Mouse (Mus musculus) limb, embryonic 13.5 days (tissue): ENCODE data around the gene Gm4353. TPM values are rescaled to one million over a fixed set of nuclear protein-coding genes. Genes with fewer than 3 reads are reported as not detected.

ENCODE experiments used
- ATAC-seq: fragments of 200-750 bp; cut with Nextera tagmentation; 2 replicates; pipeline ENCODE4 v1.8.0; 2017; ENCODE audit warnings: low read depth, moderate number of reproducible peaks, moderate TSS enrichment; ENCODE audit not compliant: low FRiP score
- H3K27ac ChIP-seq: fragments of 300-500 bp; sonication (generic); 2 replicates; pipeline ENCODE4 v1.5.1; 2015; ENCODE audit warnings: inconsistent platforms, mild to moderate bottlenecking, moderate library complexity
- H3K27me3 ChIP-seq: fragments of 300-500 bp; sonication (generic); 2 replicates; pipeline ENCODE4 v1.6.1; 2015; ENCODE audit warnings: mild to moderate bottlenecking, inconsistent platforms
- H3K36me3 ChIP-seq: fragments of 300-500 bp; sonication (generic); 2 replicates; pipeline ENCODE4 v1.6.1; 2015; ENCODE audit warnings: inconsistent platforms, mild to moderate bottlenecking, moderate library complexity
- H3K4me1 ChIP-seq: fragments of 300-500 bp; sonication (generic); 2 replicates; pipeline ENCODE4 v1.6.1; 2015; ENCODE audit warnings: inconsistent platforms
- H3K4me2 ChIP-seq: fragments of 300-500 bp; sonication (generic); replicated peaks from 2 replicates; pipeline ENCODE4 v1.6.1; 2015; ENCODE audit warnings: inconsistent platforms, mild to moderate bottlenecking, moderate library complexity
- H3K4me3 ChIP-seq: fragments of 300-500 bp; sonication (generic); 2 replicates; pipeline ENCODE4 v1.5.1; 2015; ENCODE audit warnings: moderate library complexity, mild to moderate bottlenecking, inconsistent platforms
- H3K9ac ChIP-seq: fragments of 300-500 bp; sonication (generic); 2 replicates; pipeline ENCODE4 v1.6.1; 2015; ENCODE audit warnings: mild to moderate bottlenecking, inconsistent platforms
- H3K9me3 ChIP-seq: fragments of 300-500 bp; sonication (generic); 2 replicates; pipeline ENCODE4 v1.6.1; 2016; ENCODE audit warnings: inconsistent platforms
- WGBS: fragments of 180-500 bp; shearing (Covaris S2); methylation state at CpG from one replicate; pipeline ENCODE4 v1.1.7; 2015; 5-methylcytosine and 5-hydroxymethylcytosine counted together
- polyA plus RNA-seq: library from polyadenylated mRNA; unstranded; fragments of >200 nt; fragmentation: Nextera tagmentation; extraction: Ambion mirVana; gene quantifications from 2 replicates; pipeline ENCODE4 v1.2.1, GENCODE M21; 2015

The Gm4353 gene
- polyA plus RNA-seq, 1 experiment from 2014 or later: 1.7 TPM

DNA sequence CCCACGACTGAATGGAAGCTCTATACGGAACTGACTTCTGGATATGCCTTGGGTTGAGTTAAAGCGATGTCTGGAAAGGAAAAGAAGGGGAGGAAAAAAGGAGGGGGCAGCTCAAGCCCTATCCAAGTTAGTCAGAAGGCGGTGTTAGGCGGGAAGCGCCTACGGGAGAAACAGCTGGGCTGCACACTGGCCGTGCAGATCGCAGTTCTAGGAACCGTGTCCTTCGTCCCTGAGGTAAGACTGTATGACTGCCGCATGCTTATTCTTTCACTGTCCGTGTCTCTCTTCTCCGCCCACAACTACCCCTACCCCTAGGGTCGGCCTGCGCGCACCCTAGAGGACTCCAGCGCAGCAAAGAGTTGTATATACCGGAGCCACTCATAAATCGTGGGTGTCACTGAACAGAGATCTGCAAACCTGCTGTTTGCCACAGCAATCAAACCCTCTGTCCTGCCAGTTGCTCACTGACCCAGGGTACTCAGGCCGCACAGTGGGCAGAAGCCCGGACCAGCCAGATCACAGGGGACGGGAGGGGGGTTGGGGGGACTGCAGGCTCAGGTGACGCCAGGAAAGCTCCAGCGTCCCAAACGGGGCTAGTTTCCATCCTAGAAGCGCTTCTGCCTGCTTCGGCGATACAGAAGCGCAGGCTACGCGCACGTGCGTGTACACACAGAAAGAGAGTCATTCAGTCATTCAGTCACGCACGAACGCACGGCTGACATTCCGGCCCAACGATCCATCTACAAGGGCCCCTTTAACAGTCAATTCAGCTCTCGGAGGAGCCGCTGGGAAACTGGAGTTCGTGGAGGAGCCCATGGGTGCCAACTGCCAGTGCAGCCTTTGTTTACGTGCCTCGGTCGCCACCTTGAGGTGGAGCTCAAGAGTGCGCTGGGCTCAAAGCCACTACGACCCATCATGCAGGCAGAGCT is 44.6 kb downstream of the Gm4353 start:
- Histone ChIP-seq H3K9ac (peak overlapping the region; percentile 88), H3K9me3 (no peaks in the 10 kb centered on the region), H3K4me2 (peak overlapping the region; percentile 99), H3K4me3 (peak overlapping the region; percentile 65), H3K4me1 (peaks cover 29% of the 10 kb centered on the region), H3K27me3 (peaks cover 46% of the 10 kb centered on the region), H3K36me3 (no peaks in the 10 kb centered on the region), H3K27ac (peak overlapping the region; percentile 89)
- peak; percentile 84 for ATAC-seq
- 0% methylated on average over 48 of the region's 48 CpGs for WGBS

- peak; percentile 41; the same call in 1 of the 2 replicates for ATAC-seq
- peak within 1 kb of the TSS; percentile 99 for H3K4me2 ChIP-seq
- H3K36me3 ChIP-seq: no peaks in the 10 kb centered on the region
- H3K4me3 ChIP-seq: peak within 1 kb of the TSS; percentile 65
- peak within 1 kb of the TSS; percentile 88 for H3K9ac ChIP-seq
- H3K9me3 ChIP-seq: no peaks in the 10 kb centered on the region
- peak within 1 kb of the TSS; percentile 89 for H3K27ac ChIP-seq
- H3K27me3 ChIP-seq: peaks cover 49% of the 10 kb centered on the region
- peaks cover 35% of the 10 kb centered on the region for H3K4me1 ChIP-seq
- under 1% methylated on average over 11 of the region's 11 CpGs for WGBS
Observed at GRCm38 (mm10) chr7:116039196-116039537, 45.3 kb downstream of the Gm4353 start, which contains the start of gene 1110004F10Rik. Gene 1110004F10Rik (plus strand): TSS chr7:116039397.

- ATAC-seq: no peak
- Histone ChIP-seq H3K4me3 (peak within 1 kb of the TSS; percentile 65), H3K36me3 (no peaks in the 10 kb centered on the region), H3K9me3 (no peaks in the 10 kb centered on the region), H3K9ac (peak within 1 kb of the TSS; percentile 88), H3K27me3 (peaks cover 53% of the 10 kb centered on the region), H3K4me1 (peaks cover 39% of the 10 kb centered on the region), H3K4me2 (peak within 1 kb of the TSS; percentile 99), H3K27ac (peak within 1 kb of the TSS; percentile 89)
- under 1% methylated on average over 11 of the region's 11 CpGs for WGBS
Observed at GRCm38 (mm10) chr7:116038511-116038910, 45.9 kb downstream of the Gm4353 start, which contains the start of gene Sox6. Gene Sox6 (minus strand): TSS chr7:116038796.

DNA sequence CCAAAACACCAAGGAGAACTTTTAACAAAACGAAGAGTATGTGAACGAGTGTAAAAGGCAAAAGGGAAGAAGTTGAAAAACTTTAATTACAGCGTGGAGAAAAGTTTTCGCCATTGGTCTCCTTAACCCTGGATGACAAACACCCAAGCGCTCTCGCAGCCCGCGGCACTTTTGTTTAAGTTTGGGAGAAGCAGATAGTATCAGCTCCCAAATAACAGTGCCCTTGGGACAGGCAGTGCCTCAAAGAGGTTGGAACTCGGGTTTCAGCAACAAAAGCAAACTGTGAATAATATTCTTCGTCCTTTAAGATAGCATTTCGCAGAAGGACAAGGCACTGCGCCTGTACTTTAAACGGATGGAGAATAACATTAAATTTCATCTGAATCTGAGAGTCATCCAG is 46.4 kb downstream of the Gm4353 start:
- H3K36me3 ChIP-seq: no peaks in the 10 kb centered on the region
- peak overlapping the region; percentile 88 for H3K9ac ChIP-seq
- H3K27me3 ChIP-seq: peaks cover 53% of the 10 kb centered on the region
- peak overlapping the region; percentile 89 for H3K27ac ChIP-seq
- 2% methylated on average over 13 of the region's 13 CpGs for WGBS
- peaks cover 39% of the 10 kb centered on the region for H3K4me1 ChIP-seq
- H3K4me2 ChIP-seq: peak overlapping the region; percentile 99
- no peak for ATAC-seq
- H3K4me3 ChIP-seq: peak overlapping the region; percentile 65
- no peaks in the 10 kb centered on the region for H3K9me3 ChIP-seq

DNA sequence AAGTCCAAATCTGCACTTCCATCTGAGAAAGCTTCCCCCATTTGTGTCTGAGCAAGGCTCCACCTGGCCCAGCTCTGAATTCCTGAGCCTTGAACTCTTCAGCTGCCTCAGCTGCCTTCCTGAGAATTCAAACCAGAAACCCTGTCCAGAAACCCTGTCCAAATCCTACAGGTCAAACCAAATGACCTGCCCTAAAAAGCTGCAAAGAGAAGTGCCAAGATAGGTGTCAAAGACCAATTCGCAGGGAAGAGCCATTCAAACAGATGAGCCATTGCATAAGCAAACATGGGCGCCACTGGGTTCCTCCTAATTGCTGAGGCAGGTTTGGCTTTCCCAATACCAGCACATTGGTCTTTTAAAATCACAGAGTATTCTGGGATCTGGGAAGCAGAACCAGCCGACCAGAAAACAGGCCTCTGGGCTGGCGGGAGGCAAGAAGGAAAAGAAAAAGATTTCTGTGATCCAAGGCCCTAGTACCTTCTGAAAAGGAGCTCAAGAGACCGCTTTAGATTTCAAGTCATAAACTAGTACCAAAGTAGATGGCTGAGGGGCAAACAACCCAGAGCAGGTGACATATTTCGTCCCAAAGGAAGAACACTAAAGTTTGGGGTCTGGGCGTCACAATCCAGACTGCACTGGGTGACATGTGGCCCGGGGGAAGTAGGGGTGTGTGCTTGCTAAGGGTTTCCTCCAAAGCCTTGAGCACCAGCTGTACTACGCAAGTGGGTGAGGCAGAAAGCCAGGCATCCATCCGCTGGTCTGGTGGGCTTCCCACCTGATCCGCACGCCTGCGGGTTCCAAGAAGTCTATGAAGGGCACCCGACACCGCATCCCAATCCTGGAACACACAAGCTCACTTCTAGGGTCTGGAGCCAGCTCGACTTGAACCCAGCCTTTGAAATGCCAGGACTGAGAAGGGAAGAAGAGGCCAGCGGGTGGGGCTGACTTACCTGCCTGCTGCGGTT is 47.6 kb downstream of the Gm4353 start:
- Histone ChIP-seq H3K9me3 (no peaks in the 10 kb centered on the region), H3K27ac (peak overlapping the region; percentile 70), H3K4me3 (peak overlapping the region; percentile 65), H3K4me1 (peaks cover 33% of the 10 kb centered on the region), H3K9ac (peak overlapping the region; percentile 88), H3K4me2 (peak overlapping the region; percentile 99), H3K36me3 (no peaks in the 10 kb centered on the region), H3K27me3 (peaks cover 53% of the 10 kb centered on the region)
- WGBS: 19% methylated on average over 18 of the region's 18 CpGs
- no peak for ATAC-seq

- no peak overlapping the region for H3K27ac ChIP-seq
Observed at GRCm38 (mm10) chr7:116035504-116035903, 48.9 kb downstream of the Gm4353 start.

DNA sequence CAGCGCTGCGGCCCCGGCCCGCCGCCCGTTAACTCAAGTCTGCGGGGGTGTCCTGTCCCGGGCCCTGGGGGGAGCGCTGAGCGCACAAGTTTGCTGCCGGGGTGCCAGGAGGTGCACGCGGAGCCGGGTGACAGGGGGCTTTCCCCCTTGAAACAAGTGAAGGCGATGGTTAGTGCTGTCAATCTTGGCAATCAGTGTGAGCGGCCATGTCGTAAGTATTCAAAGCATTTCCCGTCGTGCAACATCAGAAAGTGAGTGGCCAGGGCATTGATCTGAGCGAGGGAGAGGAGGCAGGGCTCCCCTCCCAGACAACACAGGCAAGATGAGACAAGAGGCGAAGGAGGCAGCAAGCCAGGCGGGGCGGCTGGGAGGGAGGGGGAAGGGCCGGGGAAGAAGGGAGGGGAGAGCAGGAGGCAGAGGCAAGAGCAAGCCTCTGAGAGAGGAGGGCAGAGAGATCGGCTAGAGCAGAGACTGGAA is 50.1 kb downstream of the Gm4353 start:
- H3K9ac ChIP-seq: peak overlapping the region; percentile 88
- no peaks in the 10 kb centered on the region for H3K36me3 ChIP-seq
- H3K4me3 ChIP-seq: peak overlapping the region; percentile 65
- H3K27ac ChIP-seq: peak overlapping the region; percentile 96
- H3K9me3 ChIP-seq: no peaks in the 10 kb centered on the region
- H3K4me1 ChIP-seq: peaks cover 36% of the 10 kb centered on the region
- H3K27me3 ChIP-seq: peaks cover 53% of the 10 kb centered on the region
- no peak for ATAC-seq
- H3K4me2 ChIP-seq: peak overlapping the region; percentile 99
- under 1% methylated on average over 25 of the region's 25 CpGs for WGBS

More at GRCm38 (mm10) chr7:116035504-116035903, 48.9 kb downstream of the Gm4353 start:
- Histone ChIP-seq H3K4me3 (peak overlapping the region; percentile 65), H3K9me3 (no peaks in the 10 kb centered on the region), H3K27me3 (peaks cover 51% of the 10 kb centered on the region), H3K36me3 (no peaks in the 10 kb centered on the region), H3K9ac (peak overlapping the region; percentile 88), H3K4me2 (peak overlapping the region; percentile 99), H3K4me1 (peaks cover 36% of the 10 kb centered on the region)
- no peak for ATAC-seq
- WGBS: 46% methylated on average over 4 of the region's 4 CpGs

- H3K4me1 ChIP-seq: peaks cover 32% of the 10 kb centered on the region
- no peaks in the 10 kb centered on the region for H3K36me3 ChIP-seq
- H3K4me2 ChIP-seq: peak overlapping the region; percentile 99
- H3K9me3 ChIP-seq: no peaks in the 10 kb centered on the region
- H3K4me3 ChIP-seq: peak overlapping the region; percentile 65
- peaks cover 49% of the 10 kb centered on the region for H3K27me3 ChIP-seq
- under 1% methylated on average over 53 of the region's 54 CpGs for WGBS
- peak overlapping the region; percentile 96 for H3K27ac ChIP-seq
- peak overlapping the region; percentile 88 for H3K9ac ChIP-seq
- peak; percentile 12; the same call in 1 of the 2 replicates for ATAC-seq
Observed at GRCm38 (mm10) chr7:116033371-116034241, 50.8 kb downstream of the Gm4353 start.

Other genes with a start within 250 kb of the Gm4353 start
- 105 and 124 TPM in 2 replicates for gene Sox6, start 45.8 kb downstream of the Gm4353 start, polyA plus RNA-seq
- gene 1110004F10Rik, start 45.2 kb downstream of the Gm4353 start, polyA plus RNA-seq: 319 and 338 TPM in 2 replicates
- 7.3 and 9.7 TPM in 2 replicates for gene Plekha7, start 223.7 kb upstream of the Gm4353 start, polyA plus RNA-seq
- 761 and 830 TPM in 2 replicates for gene Rps13, start 249.6 kb upstream of the Gm4353 start, polyA plus RNA-seq